Mouse (Mus musculus): Measurements from ENCODE around the gene Ifitm2. TPM values are rescaled to one million over a fixed set of nuclear protein-coding genes. Genes with fewer than 3 reads are reported as not detected.

Gene Ifitm2
- 147 and 153 TPM in 2 replicates for polyA plus RNA-seq (2015; fragmentation: Nextera tagmentation; extraction: Ambion mirVana)

GRCm38 (mm10) chr7:140955758-140956555 lies at the start of gene Ifitm2, which contains the start of gene Gm45717:
Gene Ifitm2, minus strand, starts transcription at chr7:140955987.
Gene Gm45717, minus strand, starts transcription at chr7:140955937.
- 27% methylated on average over 11 of the region's 11 CpGs for WGBS
- Histone ChIP-seq H3K9ac (peak within 1 kb of the TSS; percentile 46; the same call in 1 of the 2 replicates), H3K9me3 (replicated peaks) (no peaks in the 10 kb centered on the region), H3K4me3 (peak within 1 kb of the TSS; percentile 35), H3K27ac (no peak within 1 kb of the TSS), H3K27me3 (peaks cover 5% of the 10 kb centered on the region; the same call in 1 of the 2 replicates), H3K36me3 (ENCODE audit: poor library complexity, severe bottlenecking) (no peaks in the 10 kb centered on the region), H3K4me2 (peak within 1 kb of the TSS; percentile 61), H3K4me1 (peaks cover 29% of the 10 kb centered on the region)
- peak; percentile 61; the same call in 1 of the 2 replicates for ATAC-seq

- Histone ChIP-seq H3K9me3 (replicated peaks) (no peaks in the 10 kb centered on the region), H3K36me3 (ENCODE audit: poor library complexity, severe bottlenecking) (no peaks in the 10 kb centered on the region), H3K27ac (no peak overlapping the region), H3K27me3 (no peaks in the 10 kb centered on the region), H3K4me3 (no peak overlapping the region), H3K4me1 (no peaks in the 10 kb centered on the region), H3K4me2 (no peak overlapping the region), H3K9ac (no peak overlapping the region)
- WGBS, result 86% methylated on average over 5 of the region's 5 CpGs
- no peak for ATAC-seq
These were observed 47.6 kb upstream of the Ifitm2 start for GRCm38 (mm10) chr7:141003248-141004010.

GRCm38 (mm10) chr7:141000881-141001708 lies 45.3 kb upstream of the Ifitm2 start:
- H3K36me3 ChIP-seq (ENCODE audit: poor library complexity, severe bottlenecking), result no peaks in the 10 kb centered on the region
- H3K4me1 ChIP-seq, result no peaks in the 10 kb centered on the region
- no peak overlapping the region for H3K9ac ChIP-seq
- ATAC-seq, result no peak
- no peak overlapping the region for H3K27ac ChIP-seq
- no peak overlapping the region for H3K4me2 ChIP-seq
- H3K27me3 ChIP-seq, result no peaks in the 10 kb centered on the region
- H3K9me3 ChIP-seq (replicated peaks), result no peaks in the 10 kb centered on the region
- 79% methylated on average over 15 of the region's 15 CpGs for WGBS
- no peak overlapping the region for H3K4me3 ChIP-seq

- Histone ChIP-seq H3K27ac (no peak overlapping the region), H3K4me1 (no peaks in the 10 kb centered on the region), H3K9me3 (replicated peaks) (no peaks in the 10 kb centered on the region), H3K4me2 (no peak overlapping the region), H3K4me3 (no peak overlapping the region), H3K36me3 (ENCODE audit: poor library complexity, severe bottlenecking) (no peaks in the 10 kb centered on the region), H3K9ac (no peak overlapping the region), H3K27me3 (no peaks in the 10 kb centered on the region)
- WGBS, result 91% methylated on average over 11 of the region's 11 CpGs
- no peak for ATAC-seq
These were observed 43.3 kb upstream of the Ifitm2 start for GRCm38 (mm10) chr7:140998853-140999700.

- H3K4me3 ChIP-seq, result no peak overlapping the region
- H3K4me1 ChIP-seq, result no peaks in the 10 kb centered on the region
- WGBS, result 57% methylated on average over 1 of the region's 1 CpGs
- H3K4me2 ChIP-seq, result no peak overlapping the region
- H3K27me3 ChIP-seq, result no peaks in the 10 kb centered on the region
- no peak overlapping the region for H3K9ac ChIP-seq
- no peak overlapping the region for H3K27ac ChIP-seq
- no peaks in the 10 kb centered on the region for H3K9me3 ChIP-seq (replicated peaks)
- no peaks in the 10 kb centered on the region for H3K36me3 ChIP-seq (ENCODE audit: poor library complexity, severe bottlenecking)
- ATAC-seq, result no peak
These were observed 42.0 kb upstream of the Ifitm2 start for GRCm38 (mm10) chr7:140997817-140998216.

- no peak overlapping the region for H3K4me3 ChIP-seq
- no peaks in the 10 kb centered on the region for H3K36me3 ChIP-seq (ENCODE audit: poor library complexity, severe bottlenecking)
- no peak overlapping the region for H3K9ac ChIP-seq
- no peaks in the 10 kb centered on the region for H3K4me1 ChIP-seq
- H3K27ac ChIP-seq, result no peak overlapping the region
- H3K9me3 ChIP-seq (replicated peaks), result no peaks in the 10 kb centered on the region
- H3K27me3 ChIP-seq, result no peaks in the 10 kb centered on the region
- 89% methylated on average over 14 of the region's 14 CpGs for WGBS
- no peak overlapping the region for H3K4me2 ChIP-seq
- ATAC-seq, result no peak
These were observed 35.4 kb upstream of the Ifitm2 start for GRCm38 (mm10) chr7:140991117-140991689.

GRCm38 (mm10) chr7:140990622-140991021 lies 34.8 kb upstream of the Ifitm2 start:
- no peaks in the 10 kb centered on the region for H3K27me3 ChIP-seq
- no peaks in the 10 kb centered on the region for H3K36me3 ChIP-seq (ENCODE audit: poor library complexity, severe bottlenecking)
- no peak overlapping the region for H3K27ac ChIP-seq
- H3K4me1 ChIP-seq, result no peaks in the 10 kb centered on the region
- 74% methylated on average over 5 of the region's 5 CpGs for WGBS
- H3K9ac ChIP-seq, result no peak overlapping the region
- H3K4me2 ChIP-seq, result no peak overlapping the region
- no peaks in the 10 kb centered on the region for H3K9me3 ChIP-seq (replicated peaks)
- no peak overlapping the region for H3K4me3 ChIP-seq
- ATAC-seq, result no peak

- Histone ChIP-seq H3K4me2 (no peak overlapping the region), H3K9ac (no peak overlapping the region), H3K4me3 (no peak overlapping the region), H3K36me3 (ENCODE audit: poor library complexity, severe bottlenecking) (no peaks in the 10 kb centered on the region), H3K27me3 (no peaks in the 10 kb centered on the region), H3K9me3 (replicated peaks) (no peaks in the 10 kb centered on the region), H3K27ac (no peak overlapping the region), H3K4me1 (no peaks in the 10 kb centered on the region)
- WGBS, result 78% methylated on average over 6 of the region's 6 CpGs
- no peak for ATAC-seq
These were observed 34.4 kb upstream of the Ifitm2 start for GRCm38 (mm10) chr7:140990185-140990584.

- H3K4me1 ChIP-seq, result no peaks in the 10 kb centered on the region
- H3K9ac ChIP-seq, result no peak overlapping the region
- H3K36me3 ChIP-seq (ENCODE audit: poor library complexity, severe bottlenecking), result no peaks in the 10 kb centered on the region
- no peak for ATAC-seq
- H3K4me3 ChIP-seq, result no peak overlapping the region
- WGBS, result 83% methylated on average over 4 of the region's 4 CpGs
- no peak overlapping the region for H3K27ac ChIP-seq
- no peaks in the 10 kb centered on the region for H3K9me3 ChIP-seq (replicated peaks)
- H3K4me2 ChIP-seq, result no peak overlapping the region
- H3K27me3 ChIP-seq, result no peaks in the 10 kb centered on the region
These were observed 33.2 kb upstream of the Ifitm2 start for GRCm38 (mm10) chr7:140989022-140989421.

GRCm38 (mm10) chr7:140987182-140988138 lies 31.7 kb upstream of the Ifitm2 start:
- Histone ChIP-seq H3K4me1 (no peaks in the 10 kb centered on the region), H3K9ac (no peak overlapping the region), H3K4me3 (no peak overlapping the region), H3K4me2 (no peak overlapping the region), H3K9me3 (replicated peaks) (no peaks in the 10 kb centered on the region), H3K27me3 (no peaks in the 10 kb centered on the region), H3K27ac (no peak overlapping the region), H3K36me3 (ENCODE audit: poor library complexity, severe bottlenecking) (no peaks in the 10 kb centered on the region)
- 91% methylated on average over 17 of the region's 17 CpGs for WGBS
- no peak for ATAC-seq
